Mouse (Mus musculus) heart, adult 2 months (tissue): ENCODE measurements at regions not wholly inside any gene's neighbourhood (a gene's known extent, or its start where the extent isn't known, plus 50 kb on each side); places are given as distances from the start of the nearest gene placed in this dataset.

Experiments used
- DNase-seq, 2 experiments: peaks; one replicate each; pipeline ENCODE4 v3.0.0; 2021
- H3K27ac ChIP-seq: fragments of 200-600 bp; 2 replicates; pipeline ENCODE4 v1.8.1; 2022
- H3K27me3 ChIP-seq: fragments of 200-500 bp; 2 replicates; pipeline ENCODE4 v1.6.1; 2012; ENCODE audit warnings: mild to moderate bottlenecking, low read length, inconsistent platforms, mixed read lengths; ENCODE audit not compliant: control insufficient read depth, insufficient read depth
- H3K36me3 ChIP-seq: fragments of 200-500 bp; 2 replicates; pipeline ENCODE4 v1.6.1; 2012; ENCODE audit warnings: low read length, inconsistent platforms; ENCODE audit not compliant: control insufficient read depth, insufficient read depth
- H3K4me1 ChIP-seq: fragments of 200-500 bp; 2 replicates; pipeline ENCODE4 v1.6.1; 2011; ENCODE audit warnings: low read length; ENCODE audit not compliant: control insufficient read depth, insufficient read depth
- H3K4me3 ChIP-seq: fragments of 200-600 bp; 2 replicates; pipeline ENCODE4 v1.8.1; 2022
- H3K79me2 ChIP-seq: fragments of 200-500 bp; replicated peaks from 2 replicates; pipeline ENCODE4 v1.6.1; 2012; ENCODE audit warnings: mild to moderate bottlenecking, inconsistent platforms, low read length, moderate library complexity, mixed read lengths; ENCODE audit not compliant: control insufficient read depth, insufficient read depth
- H3K9ac ChIP-seq: fragments of 200-500 bp; 2 replicates; pipeline ENCODE4 v1.6.1; 2012; ENCODE audit warnings: low read depth, mild to moderate bottlenecking, control low read depth, inconsistent platforms, low read length, mixed read lengths
- CTCF ChIP-seq: fragments of 200-600 bp; IDR thresholded peaks from 2 replicates; pipeline ENCODE4 v1.8.1; 2022; ENCODE audit warnings: antibody characterized with exemption, mild to moderate bottlenecking, moderate library complexity
- EP300 ChIP-seq: fragments of 200-500 bp; IDR thresholded peaks from 2 replicates; pipeline ENCODE4 v1.6.1; 2011; ENCODE audit warnings: low read depth, low read length, control low read depth; ENCODE audit not compliant: insufficient read depth
- POLR2A ChIP-seq: fragments of 200-500 bp; IDR thresholded peaks from 2 replicates; pipeline ENCODE4 v1.6.1; 2011; ENCODE audit warnings: mild to moderate bottlenecking, low read depth, low read length, control low read depth; ENCODE audit not compliant: insufficient read depth
- WGBS: fragments of 180-500 bp; shearing (Covaris S2); methylation state at CpG from one replicate; pipeline ENCODE4 v1.1.7; 2018; 5-methylcytosine and 5-hydroxymethylcytosine counted together
- intact Hi-C: fragments of 180-260 bp; cut with DNase I; formaldehyde crosslinking; loops from one replicate; pipeline ENCODE4 v1.15.1; 2025

- H3K4me3 ChIP-seq = no peak overlapping the region
- TF ChIP-seq CTCF (no peak), POLR2A (no peak), EP300 (no peak)
- no peak for DNase-seq
- H3K4me1 ChIP-seq = no peaks in the 10 kb centered on the region
- H3K79me2 ChIP-seq = no peaks in the 10 kb centered on the region
- WGBS = 62% methylated on average over 5 of the region's 5 CpGs
- no peak overlapping the region for H3K27ac ChIP-seq
- no peak overlapping the region for H3K9ac ChIP-seq
- no peaks in the 10 kb centered on the region for H3K27me3 ChIP-seq
- no peaks in the 10 kb centered on the region for H3K36me3 ChIP-seq
- intact Hi-C loops = no loop called here
Observed at GRCm38 (mm10) chr4:125319343-125319742, 171.2 kb upstream of the Grik3 start.

- H3K9ac ChIP-seq = no peak overlapping the region
- DNase-seq = no peak
- no peak overlapping the region for H3K27ac ChIP-seq
- no peaks in the 10 kb centered on the region for H3K4me1 ChIP-seq
- no peak overlapping the region for H3K4me3 ChIP-seq
- H3K27me3 ChIP-seq = no peaks in the 10 kb centered on the region
- 33% methylated on average over 8 of the region's 8 CpGs for WGBS
- intact Hi-C loops = no loop called here
- no peaks in the 10 kb centered on the region for H3K36me3 ChIP-seq
- no peaks in the 10 kb centered on the region for H3K79me2 ChIP-seq
- no peak for TF ChIP-seq CTCF
- TF ChIP-seq POLR2A = no peak
- TF ChIP-seq EP300 = no peak
Observed at GRCm38 (mm10) chr4:125318293-125318692, 172.2 kb upstream of the Grik3 start.

GRCm38 (mm10) chr4:125316876-125317275, 173.6 kb upstream of the Grik3 start:
- H3K27me3 ChIP-seq = no peaks in the 10 kb centered on the region
- no peak for TF ChIP-seq CTCF
- no peak for TF ChIP-seq POLR2A
- no peak for TF ChIP-seq EP300
- no peak for DNase-seq
- H3K4me1 ChIP-seq = no peaks in the 10 kb centered on the region
- no peaks in the 10 kb centered on the region for H3K36me3 ChIP-seq
- WGBS = 46% methylated on average over 3 of the region's 3 CpGs
- intact Hi-C loops = no loop called here
- H3K9ac ChIP-seq = no peak overlapping the region
- no peak overlapping the region for H3K4me3 ChIP-seq
- no peaks in the 10 kb centered on the region for H3K79me2 ChIP-seq
- H3K27ac ChIP-seq = no peak overlapping the region

DNA sequence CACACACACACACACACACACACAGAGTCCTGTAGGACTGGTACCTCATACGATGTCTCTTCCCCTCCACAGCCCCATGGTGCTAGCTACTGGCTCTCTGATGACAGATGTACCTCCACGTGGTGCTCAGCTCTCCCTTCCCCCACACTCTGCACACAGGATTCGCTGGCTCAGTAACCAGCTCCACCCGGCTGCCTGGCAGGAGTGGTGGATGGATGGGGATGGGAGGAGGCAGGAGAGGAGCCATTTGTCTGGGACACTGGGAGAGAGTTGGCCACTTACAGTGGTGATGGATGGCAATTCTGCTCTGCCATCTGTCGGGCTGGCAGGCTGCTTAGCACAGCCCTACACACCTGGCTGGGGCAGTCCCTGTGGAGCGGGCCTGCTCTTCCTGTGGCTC, 174.7 kb upstream of the Grik3 start:
- no peak overlapping the region for H3K4me3 ChIP-seq
- no peaks in the 10 kb centered on the region for H3K27me3 ChIP-seq
- no peaks in the 10 kb centered on the region for H3K4me1 ChIP-seq
- H3K36me3 ChIP-seq = no peaks in the 10 kb centered on the region
- H3K9ac ChIP-seq = no peak overlapping the region
- no peak for TF ChIP-seq CTCF
- no peak for TF ChIP-seq EP300
- no peak for TF ChIP-seq POLR2A
- no peak overlapping the region for H3K27ac ChIP-seq
- no peak for DNase-seq
- 11% methylated on average over 6 of the region's 6 CpGs for WGBS
- H3K79me2 ChIP-seq = no peaks in the 10 kb centered on the region
- intact Hi-C loops = no loop called here

DNA sequence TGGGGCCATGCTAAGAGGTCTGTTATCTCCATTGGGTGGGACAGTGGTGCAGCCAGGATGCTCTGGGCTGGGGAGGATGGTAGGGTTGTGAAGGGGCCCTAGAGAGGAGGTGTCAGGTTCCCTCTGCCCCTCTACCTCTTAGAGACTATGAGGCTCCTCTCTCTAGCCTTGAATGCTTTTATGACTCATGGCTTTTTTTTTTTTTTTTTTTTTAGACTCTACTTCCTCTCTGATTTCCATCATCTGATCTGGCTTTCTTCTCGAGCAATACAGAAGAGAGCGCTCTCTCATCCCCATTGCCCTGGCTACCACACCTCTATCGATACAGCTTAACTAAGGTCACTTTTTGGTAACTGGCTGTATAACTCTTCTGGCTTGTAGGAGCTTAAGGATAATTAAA, 176.6 kb upstream of the Grik3 start:
- H3K36me3 ChIP-seq = no peaks in the 10 kb centered on the region
- H3K79me2 ChIP-seq = no peaks in the 10 kb centered on the region
- no peak overlapping the region for H3K9ac ChIP-seq
- intact Hi-C loops = no loop called here
- no peak for TF ChIP-seq POLR2A
- no peak for TF ChIP-seq CTCF
- no peak for TF ChIP-seq EP300
- WGBS = 72% methylated on average over 3 of the region's 3 CpGs
- no peaks in the 10 kb centered on the region for H3K27me3 ChIP-seq
- DNase-seq = no peak
- H3K4me1 ChIP-seq = no peaks in the 10 kb centered on the region
- H3K27ac ChIP-seq = no peak overlapping the region
- no peak overlapping the region for H3K4me3 ChIP-seq

DNA sequence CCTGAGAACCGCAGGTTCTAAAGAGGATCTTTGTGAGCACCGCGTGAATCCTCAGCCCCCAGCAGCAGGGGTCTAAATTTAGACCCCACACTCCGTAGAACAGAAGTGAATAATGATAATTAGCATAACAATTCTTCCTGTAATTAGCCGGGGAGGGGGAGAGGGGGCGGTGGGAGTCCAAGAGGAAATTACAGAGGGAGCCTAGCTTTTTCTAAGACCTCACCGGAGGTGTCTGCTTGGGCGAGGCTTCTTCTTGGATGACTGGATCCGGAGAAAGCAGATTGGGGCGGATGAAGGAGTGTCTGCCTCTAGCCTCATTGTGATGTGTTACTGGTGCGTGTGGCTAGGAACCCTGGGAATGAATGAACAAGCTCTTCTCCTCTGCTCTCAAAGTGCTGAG, 177.2 kb upstream of the Grik3 start:
- no peak overlapping the region for H3K9ac ChIP-seq
- TF ChIP-seq CTCF = no peak
- TF ChIP-seq EP300 = no peak
- TF ChIP-seq POLR2A = no peak
- H3K36me3 ChIP-seq = no peaks in the 10 kb centered on the region
- DNase-seq = no peak
- no peak overlapping the region for H3K4me3 ChIP-seq
- H3K27me3 ChIP-seq = no peaks in the 10 kb centered on the region
- H3K4me1 ChIP-seq = no peaks in the 10 kb centered on the region
- 7% methylated on average over 11 of the region's 11 CpGs for WGBS
- intact Hi-C loops = no loop called here
- no peaks in the 10 kb centered on the region for H3K79me2 ChIP-seq
- no peak overlapping the region for H3K27ac ChIP-seq
